Mouse (Mus musculus) CH12.LX (cell line): ENCODE results near the gene Zfp248. TPM values are rescaled to one million over a fixed set of nuclear protein-coding genes. Genes with fewer than 3 reads are reported as not detected.

Experiments used
- DNase-seq: peaks from one replicate; pipeline ENCODE4 v3.0.0-alpha.2; 2013; ENCODE audit errors: extremely low read depth
- H3K27ac ChIP-seq: 2 replicates; pipeline ENCODE4 v1.5.1; 2012; ENCODE audit warnings: low read depth, mild to moderate bottlenecking, control low read depth, moderate library complexity; ENCODE audit not compliant: insufficient read depth
- H3K27me3 ChIP-seq: replicated peaks from 2 replicates; pipeline ENCODE3; 2012; ENCODE audit warnings: inconsistent platforms
- H3K36me3 ChIP-seq, 2 experiments: replicated peaks in 1 of 2; 2 replicates each; pipeline versions ENCODE3 to v1.6.1; 2012; ENCODE audit warnings: inconsistent platforms in 1 of 2, low read length in 1 of 2, mild to moderate bottlenecking in 1 of 2, mixed read lengths in 1 of 2, moderate library complexity in 1 of 2; ENCODE audit not compliant: control insufficient read depth in 1 of 2, insufficient read depth in 1 of 2
- H3K4me1 ChIP-seq, 2 experiments: 2 replicates each; pipeline ENCODE4 v1.6.1; 2012; ENCODE audit warnings: inconsistent platforms in 1 of 2, moderate library complexity in 1 of 2; ENCODE audit not compliant: insufficient read depth in 2 of 2, control insufficient read depth in 1 of 2
- H3K4me2 ChIP-seq: 2 replicates; pipeline ENCODE4 v1.6.1; 2012; ENCODE audit warnings: low read depth, mild to moderate bottlenecking, control low read depth; ENCODE audit not compliant: poor library complexity, insufficient read depth, severe bottlenecking
- H3K4me3 ChIP-seq, 3 experiments: fragments of 150-350 bp in 1 of 3; sonication (generic) in 1 of 3; replicated peaks in 1 of 3; 2 replicates each; pipeline versions ENCODE3 to v1.5.1; 2011 to 2012; ENCODE audit warnings: low read depth in 2 of 3, low read length in 2 of 3, mild to moderate bottlenecking in 2 of 3, moderate library complexity in 2 of 3, control low read depth in 1 of 3, improper control_type of control experiment in 1 of 3, inconsistent platforms in 1 of 3, mixed read lengths in 1 of 3; ENCODE audit not compliant: poor library complexity in 1 of 3
- H3K79me2 ChIP-seq: replicated peaks from 2 replicates; pipeline ENCODE4 v1.6.1; 2012; ENCODE audit warnings: mild to moderate bottlenecking, moderate library complexity; ENCODE audit not compliant: control insufficient read depth, poor library complexity, insufficient read depth, severe bottlenecking; ENCODE audit errors: extremely low read depth
- H3K9ac ChIP-seq: 2 replicates; pipeline ENCODE4 v1.6.1; 2012; ENCODE audit warnings: low read depth, mild to moderate bottlenecking, control low read depth, moderate library complexity; ENCODE audit not compliant: insufficient read depth
- H3K9me3 ChIP-seq: replicated peaks from 2 replicates; pipeline ENCODE3; 2012; ENCODE audit warnings: low read length, inconsistent platforms, mixed read lengths
- BHLHE40 ChIP-seq: IDR thresholded peaks from 2 replicates; pipeline ENCODE4 v1.6.1; 2011; ENCODE audit warnings: mild to moderate bottlenecking, low read depth, low read length, improper control_type of control experiment
- CTCF ChIP-seq, 2 experiments: IDR thresholded peaks in 1 of 2; conservative IDR thresholded peaks in 1 of 2; 2 replicates each; pipeline ENCODE4 v1.5.1; 2011 to 2012; ENCODE audit warnings: low read depth in 2 of 2, low read length in 2 of 2, improper control_type of control experiment in 1 of 2, inconsistent platforms in 1 of 2, mild to moderate bottlenecking in 1 of 2, moderate library complexity in 1 of 2
- ELF1 ChIP-seq: IDR thresholded peaks from 2 replicates; pipeline ENCODE4 v1.6.1; 2014; ENCODE audit warnings: low read depth, mild to moderate bottlenecking, inconsistent platforms, low read length, improper control_type of control experiment
- GABPA ChIP-seq: IDR thresholded peaks from 2 replicates; pipeline ENCODE4 v1.6.1; 2012; ENCODE audit warnings: low read depth, low read length, improper control_type of control experiment, inconsistent platforms; ENCODE audit not compliant: insufficient replicate concordance
- HCFC1 ChIP-seq: IDR thresholded peaks from 2 replicates; pipeline ENCODE4 v1.6.1; 2012; ENCODE audit warnings: low read depth, mild to moderate bottlenecking, inconsistent platforms, low read length, improper control_type of control experiment
- JUN ChIP-seq: IDR thresholded peaks from 2 replicates; pipeline ENCODE4 v1.6.1; 2011; ENCODE audit warnings: low read depth, mild to moderate bottlenecking, low read length, improper control_type of control experiment, moderate library complexity; ENCODE audit not compliant: insufficient read depth
- MAFK ChIP-seq: IDR thresholded peaks from 2 replicates; pipeline ENCODE4 v1.6.1; 2011; ENCODE audit warnings: low read length, improper control_type of control experiment; ENCODE audit not compliant: insufficient replicate concordance
- MAX ChIP-seq: IDR thresholded peaks from 2 replicates; pipeline ENCODE4 v1.6.1; 2011; ENCODE audit warnings: low read length, improper control_type of control experiment
- NRF1 ChIP-seq: IDR thresholded peaks from 2 replicates; pipeline ENCODE4 v1.6.1; 2014; ENCODE audit warnings: low read depth, mild to moderate bottlenecking, inconsistent platforms, low read length, improper control_type of control experiment, moderate library complexity
- PAX5 ChIP-seq: IDR thresholded peaks from 2 replicates; pipeline ENCODE4 v1.6.1; 2012; ENCODE audit warnings: low read length, inconsistent platforms, mixed read lengths
- POLR2A ChIP-seq: IDR thresholded peaks from 2 replicates; pipeline ENCODE4 v1.6.1; 2011; ENCODE audit warnings: low read depth, mild to moderate bottlenecking, improper control_type of control experiment, low read length
- POLR2AphosphoS2 ChIP-seq: IDR thresholded peaks from 2 replicates; pipeline ENCODE4 v1.6.1; 2011; ENCODE audit warnings: low read depth, low read length, improper control_type of control experiment
- SIN3A ChIP-seq: IDR thresholded peaks from 2 replicates; pipeline ENCODE4 v1.6.1; 2012; ENCODE audit warnings: low read length, improper control_type of control experiment, inconsistent platforms
- TBP ChIP-seq: conservative IDR thresholded peaks from 2 replicates; pipeline ENCODE4 v1.6.1; 2011; ENCODE audit warnings: low read depth, low read length, improper control_type of control experiment
- USF1 ChIP-seq: IDR thresholded peaks from 2 replicates; pipeline ENCODE4 v1.6.1; 2014; ENCODE audit warnings: low read depth, mild to moderate bottlenecking, inconsistent platforms, low read length, improper control_type of control experiment
- ZC3H11A ChIP-seq: IDR thresholded peaks from 2 replicates; pipeline ENCODE4 v1.6.1; 2012; ENCODE audit warnings: low read depth, mild to moderate bottlenecking, inconsistent platforms, low read length, improper control_type of control experiment
- ZKSCAN1 ChIP-seq: IDR thresholded peaks from 2 replicates; pipeline ENCODE4 v1.6.1; 2012; ENCODE audit warnings: low read depth, inconsistent platforms, low read length, improper control_type of control experiment, borderline replicate concordance
- ZNF384 ChIP-seq: IDR thresholded peaks from 2 replicates; pipeline ENCODE4 v1.6.1; 2012; ENCODE audit warnings: low read depth, low read length, improper control_type of control experiment, inconsistent platforms
- dilution Hi-C: fragments of 300-500 bp; cut with MboI; formaldehyde crosslinking; loops from 2 replicates; pipeline ENCODE4 v1.14.3; 2020; ENCODE audit warnings: low sequenced_read_pairs; ENCODE audit not compliant: extremely low pct_unique_long_range_greater_than_20kb, extremely low pct_ligation_motif_present
- in situ Hi-C: fragments of 300-500 bp; cut with MboI; formaldehyde crosslinking; loops from 3 replicates; pipeline ENCODE4 v1.14.3; 2019; ENCODE audit warnings: low sequenced_read_pairs, low pct_ligation_motif_present, low pct_unique_long_range_greater_than_20kb, mixed read lengths
- polyA plus RNA-seq: library from polyadenylated mRNA; unstranded; fragments of >175 nt; gene quantifications from 2 replicates; pipeline ENCODE4 v1.2.1, GENCODE M21; 2012; ENCODE audit warnings: low read depth; ENCODE audit not compliant: insufficient read length
- total RNA-seq, 2 experiments: library from RNA; depleted of rRNA; stranded (reverse); fragments of 300-350 nt in 1 of 2; fragments of >200 nt in 1 of 2; gene quantifications; 2 replicates each; pipeline ENCODE4 v1.2.3; 2012 to 2014

The Zfp248 gene
- total and polyA plus RNA-seq, 3 experiments: 3.1 to 4.2 (median 3.7) TPM

GRCm38 (mm10) chr6:118390746-118391145 is 64.6 kb downstream of the Zfp248 start:
- Histone ChIP-seq H3K27me3 (no peaks in the 10 kb centered on the region), H3K79me2 (no peaks in the 10 kb centered on the region), H3K36me3 (peaks cover 61 to 88% of the 10 kb centered on the region in 2 experiments), H3K4me1 (no peaks in the 10 kb centered on the region), H3K9ac (no peak overlapping the region), H3K4me2 (no peak overlapping the region), H3K4me3 (no peak overlapping the region), H3K9me3 (no peaks in the 10 kb centered on the region), H3K27ac (no peak overlapping the region)
- no peak for TF ChIP-seq ZNF384
- no peak for TF ChIP-seq ELF1
- TF ChIP-seq MAFK: no peak
- DNase-seq: no peak
- in situ Hi-C loops (no loop called here), dilution Hi-C loops (no loop called here)

- in situ Hi-C loops: no loop called here
- Histone ChIP-seq H3K9ac (no peak overlapping the region), H3K4me1 (no peaks in the 10 kb centered on the region), H3K4me3 (no peak overlapping the region), H3K27ac (no peak overlapping the region), H3K36me3 (peaks cover 49 to 77% of the 10 kb centered on the region in 2 experiments), H3K27me3 (no peaks in the 10 kb centered on the region), H3K79me2 (no peaks in the 10 kb centered on the region; the same call in 1 of the 2 replicates), H3K4me2 (no peak overlapping the region), H3K9me3 (no peaks in the 10 kb centered on the region)
- no peak for DNase-seq
- dilution Hi-C loops: no loop called here
- TF ChIP-seq CTCF (conservative IDR thresholded peaks at IDR 0.05 in 1 of 2, IDR thresholded peaks at IDR 0.05 in 1 of 2; ENCODE audit: low read depth in 2 of 2, low read length in 2 of 2): no peak
- no peak for TF ChIP-seq MAX
- no peak for TF ChIP-seq GABPA
- no peak for TF ChIP-seq ZC3H11A
- no peak for TF ChIP-seq TBP
These were observed 69.4 kb downstream of the Zfp248 start for GRCm38 (mm10) chr6:118385962-118386361.

- Histone ChIP-seq H3K27me3 (peaks cover 22% of the 10 kb centered on the region), H3K27ac (no peak overlapping the region), H3K79me2 (no peaks in the 10 kb centered on the region; the same call in 1 of the 2 replicates), H3K36me3 (peaks cover 27 to 42% of the 10 kb centered on the region in 2 experiments), H3K4me3 (no peak overlapping the region), H3K4me2 (no peak overlapping the region), H3K9ac (no peak overlapping the region), H3K4me1 (no peaks in the 10 kb centered on the region), H3K9me3 (no peaks in the 10 kb centered on the region)
- TF ChIP-seq BHLHE40: no peak
- no peak for TF ChIP-seq NRF1
- TF ChIP-seq PAX5: no peak
- TF ChIP-seq GABPA: no peak
- TF ChIP-seq MAX: no peak
- TF ChIP-seq POLR2AphosphoS2: no peak
- no peak for TF ChIP-seq CTCF (conservative IDR thresholded peaks at IDR 0.05 in 1 of 2, IDR thresholded peaks at IDR 0.05 in 1 of 2; ENCODE audit: low read depth in 2 of 2, low read length in 2 of 2)
- TF ChIP-seq JUN: no peak
- no peak for TF ChIP-seq ZKSCAN1
- no peak for TF ChIP-seq USF1
- no peak for TF ChIP-seq SIN3A
- no peak for TF ChIP-seq POLR2A
- TF ChIP-seq HCFC1: no peak
- in situ Hi-C loops: no loop called here
- no peak for DNase-seq
- dilution Hi-C loops: no loop called here
These were observed 74.1 kb downstream of the Zfp248 start for GRCm38 (mm10) chr6:118381234-118381633.
